Mouse (Mus musculus): ENCODE measurements around the gene Gli2.

Gene Gli2

GRCm38 (mm10) chr1:118967976-118968375 lies 85.4 kb downstream of the Gli2 start:
- in situ Hi-C loops (cut with MboI; ENCODE audit: low pct_unique_long_range_greater_than_20kb in 1 of 2, low sequenced_read_pairs in 2 of 2, unreplicated experiment in 1 of 2) = no loop called here

GRCm38 (mm10) chr1:118967281-118967680 lies 86.1 kb downstream of the Gli2 start:
- in situ Hi-C loops (cut with MboI; ENCODE audit: low pct_unique_long_range_greater_than_20kb in 1 of 2, low sequenced_read_pairs in 2 of 2, unreplicated experiment in 1 of 2) = no loop called here

GRCm38 (mm10) chr1:118958644-118959043 lies 94.8 kb downstream of the Gli2 start:
- in situ Hi-C loops (cut with MboI; ENCODE audit: low pct_unique_long_range_greater_than_20kb in 1 of 2, low sequenced_read_pairs in 2 of 2, unreplicated experiment in 1 of 2) = no loop called here

GRCm38 (mm10) chr1:118955791-118956190 lies 97.6 kb downstream of the Gli2 start:
- in situ Hi-C loops (cut with MboI; ENCODE audit: low pct_unique_long_range_greater_than_20kb in 1 of 2, low sequenced_read_pairs in 2 of 2, unreplicated experiment in 1 of 2) = no loop called here

GRCm38 (mm10) chr1:118954434-118955301 lies 98.8 kb downstream of the Gli2 start:
- in situ Hi-C loops (cut with MboI; ENCODE audit: low pct_unique_long_range_greater_than_20kb in 1 of 2, low sequenced_read_pairs in 2 of 2, unreplicated experiment in 1 of 2) = no loop called here

GRCm38 (mm10) chr1:118953031-118953430 lies 100.4 kb downstream of the Gli2 start:
- in situ Hi-C loops (cut with MboI; ENCODE audit: low pct_unique_long_range_greater_than_20kb in 1 of 2, low sequenced_read_pairs in 2 of 2, unreplicated experiment in 1 of 2) = no loop called here

- in situ Hi-C loops (cut with MboI; ENCODE audit: low pct_unique_long_range_greater_than_20kb in 1 of 2, low sequenced_read_pairs in 2 of 2, unreplicated experiment in 1 of 2) = no loop called here
Measured at GRCm38 (mm10) chr1:118952318-118952717, 101.1 kb downstream of the Gli2 start.

GRCm38 (mm10) chr1:118948407-118948806 lies 105.0 kb downstream of the Gli2 start:
- in situ Hi-C loops (cut with MboI; ENCODE audit: low pct_unique_long_range_greater_than_20kb in 1 of 2, low sequenced_read_pairs in 2 of 2, unreplicated experiment in 1 of 2) = no loop called here

GRCm38 (mm10) chr1:118947221-118947620 lies 106.2 kb downstream of the Gli2 start:
- in situ Hi-C loops (cut with MboI; ENCODE audit: low pct_unique_long_range_greater_than_20kb in 1 of 2, low sequenced_read_pairs in 2 of 2, unreplicated experiment in 1 of 2) = no loop called here

- in situ Hi-C loops (cut with MboI; ENCODE audit: low pct_unique_long_range_greater_than_20kb in 1 of 2, low sequenced_read_pairs in 2 of 2, unreplicated experiment in 1 of 2) = no loop called here
Measured at GRCm38 (mm10) chr1:118941336-118941735, 112.1 kb downstream of the Gli2 start.

GRCm38 (mm10) chr1:118940269-118940840 lies 113.1 kb downstream of the Gli2 start:
- in situ Hi-C loops (cut with MboI; ENCODE audit: low pct_unique_long_range_greater_than_20kb in 1 of 2, low sequenced_read_pairs in 2 of 2, unreplicated experiment in 1 of 2) = no loop called here

- in situ Hi-C loops (cut with MboI; ENCODE audit: low pct_unique_long_range_greater_than_20kb in 1 of 2, low sequenced_read_pairs in 2 of 2, unreplicated experiment in 1 of 2) = no loop called here
Measured at GRCm38 (mm10) chr1:118938206-118938605, 115.2 kb downstream of the Gli2 start.

GRCm38 (mm10) chr1:118936108-118936507 lies 117.3 kb downstream of the Gli2 start:
- in situ Hi-C loops (cut with MboI; ENCODE audit: low pct_unique_long_range_greater_than_20kb in 1 of 2, low sequenced_read_pairs in 2 of 2, unreplicated experiment in 1 of 2) = no loop called here

GRCm38 (mm10) chr1:118935518-118935917 lies 117.9 kb downstream of the Gli2 start:
- in situ Hi-C loops (cut with MboI; ENCODE audit: low pct_unique_long_range_greater_than_20kb in 1 of 2, low sequenced_read_pairs in 2 of 2, unreplicated experiment in 1 of 2) = no loop called here

- in situ Hi-C loops (cut with MboI; ENCODE audit: low pct_unique_long_range_greater_than_20kb in 1 of 2, low sequenced_read_pairs in 2 of 2, unreplicated experiment in 1 of 2) = no loop called here
Measured at GRCm38 (mm10) chr1:118932167-118932566, 121.3 kb downstream of the Gli2 start.

GRCm38 (mm10) chr1:118927543-118928354 lies 125.7 kb downstream of the Gli2 start:
- in situ Hi-C loops (cut with MboI; ENCODE audit: low pct_unique_long_range_greater_than_20kb in 1 of 2, low sequenced_read_pairs in 2 of 2, unreplicated experiment in 1 of 2) = no loop called here

GRCm38 (mm10) chr1:118926556-118926955 lies 126.9 kb downstream of the Gli2 start:
- in situ Hi-C loops (cut with MboI; ENCODE audit: low pct_unique_long_range_greater_than_20kb in 1 of 2, low sequenced_read_pairs in 2 of 2, unreplicated experiment in 1 of 2) = no loop called here

GRCm38 (mm10) chr1:118922189-118922588 lies 131.2 kb downstream of the Gli2 start:
- in situ Hi-C loops (cut with MboI; ENCODE audit: low pct_unique_long_range_greater_than_20kb in 1 of 2, low sequenced_read_pairs in 2 of 2, unreplicated experiment in 1 of 2) = no loop called here

GRCm38 (mm10) chr1:118917520-118918220 lies 135.7 kb downstream of the Gli2 start:
- in situ Hi-C loops (cut with MboI; ENCODE audit: low pct_unique_long_range_greater_than_20kb in 1 of 2, low sequenced_read_pairs in 2 of 2, unreplicated experiment in 1 of 2) = no loop called here
